Mouse (Mus musculus): ENCODE data around the gene Adam4. TPM values are rescaled to one million over a fixed set of nuclear protein-coding genes. Genes with fewer than 3 reads are reported as not detected.

Gene Adam4
- polyA plus RNA-seq, 1 experiment from 2014 or later = 0.87 TPM

Other genes with a start within 250 kb of the Adam4 start
- gene Slc8a3, start 88.8 kb downstream of the Adam4 start, polyA plus RNA-seq (2015; fragmentation: Nextera tagmentation; extraction: Ambion mirVana) = 4.7 and 7.0 TPM in 2 replicates
- gene Gm4787, start 42.5 kb downstream of the Adam4 start, polyA plus RNA-seq (2015; fragmentation: Nextera tagmentation; extraction: Ambion mirVana) = 0.20 and 0.25 TPM in 2 replicates
- 102 and 103 TPM in 2 replicates for gene Cox16, start 63.2 kb upstream of the Adam4 start, polyA plus RNA-seq (2015; fragmentation: Nextera tagmentation; extraction: Ambion mirVana)
- 27.5 and 30.4 TPM in 2 replicates for gene Gm20498, start 111.0 kb upstream of the Adam4 start, polyA plus RNA-seq (2015; fragmentation: Nextera tagmentation; extraction: Ambion mirVana)
- 29.3 and 42.6 TPM in 2 replicates for gene Synj2bp, start 111.0 kb upstream of the Adam4 start, polyA plus RNA-seq (2015; fragmentation: Nextera tagmentation; extraction: Ambion mirVana)
- 0.51 and 0.75 TPM in 2 replicates for gene Adam21, start 146.5 kb upstream of the Adam4 start, polyA plus RNA-seq (2015; fragmentation: Nextera tagmentation; extraction: Ambion mirVana)
- 50.8 and 51.4 TPM in 2 replicates for gene Med6, start 173.1 kb upstream of the Adam4 start, polyA plus RNA-seq (2015; fragmentation: Nextera tagmentation; extraction: Ambion mirVana)
- gene Ttc9, start 209.3 kb upstream of the Adam4 start, polyA plus RNA-seq (2015; fragmentation: Nextera tagmentation; extraction: Ambion mirVana) = 20.3 and 24.6 TPM in 2 replicates

Data from forebrain, embryonic 16.5 days (tissue).